Mouse (Mus musculus): ENCODE data around the gene Bcl3. TPM values are rescaled to one million over a fixed set of nuclear protein-coding genes. Genes with fewer than 3 reads are reported as not detected.

Gene Bcl3
- total and polyA plus RNA-seq, 2 experiments from 2014 or later, result 0.43 to 0.86 TPM

DNA sequence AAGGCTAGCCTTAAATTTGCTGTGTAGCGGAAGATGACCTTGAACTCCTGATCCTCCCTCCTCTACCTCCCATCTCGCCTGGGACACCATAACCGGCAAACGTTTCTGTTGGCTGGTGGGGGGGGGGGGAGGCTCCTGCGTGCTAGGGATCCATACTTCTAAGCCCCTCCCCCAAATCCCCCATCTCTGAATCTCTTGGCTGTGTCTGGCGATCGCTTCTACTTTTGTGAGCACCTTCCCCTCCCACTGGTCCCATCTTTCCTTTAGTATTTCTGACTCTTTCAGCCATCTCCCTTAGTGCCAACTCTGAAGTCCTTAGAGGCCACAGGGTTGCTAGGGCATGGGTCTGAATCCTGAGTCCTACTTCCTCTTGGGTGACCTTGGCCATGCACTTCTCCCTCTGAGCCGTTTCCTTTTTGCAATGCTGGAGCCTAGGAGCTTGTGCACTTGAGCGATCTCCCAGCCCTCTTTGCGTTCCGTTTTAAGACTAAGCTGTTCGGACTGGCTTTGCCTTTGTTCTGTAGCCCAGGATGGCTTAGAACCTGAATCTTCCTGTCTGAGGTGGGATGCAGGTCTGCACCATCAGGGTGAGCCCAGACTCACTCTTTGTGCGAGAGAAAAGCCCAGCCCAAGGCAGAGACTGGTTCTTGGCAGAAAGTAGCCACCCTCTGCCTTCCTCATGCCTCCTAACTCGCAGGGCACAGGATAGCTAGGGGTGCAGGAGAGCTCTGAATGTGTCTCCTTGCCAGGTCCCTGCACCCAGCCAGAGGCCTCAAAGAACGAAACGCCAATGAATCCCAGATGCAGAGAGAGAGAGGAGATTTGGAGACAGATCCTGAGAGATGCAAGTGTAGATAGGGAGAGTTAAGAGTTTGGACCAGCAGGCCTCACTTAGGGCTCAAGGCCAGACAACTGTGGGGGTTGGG is 949 bp upstream of the Bcl3 start:
- Histone ChIP-seq H3K4me1 (ENCODE audit: insufficient read depth) (no peaks in the 10 kb centered on the region), H3K4me3 (ENCODE audit: low read depth, low read length) (no peak overlapping the region), H3K27ac (ENCODE audit: low read depth, low read length) (no peak overlapping the region), H3K36me3 (ENCODE audit: insufficient read depth) (no peaks in the 10 kb centered on the region), H3K27me3 (ENCODE audit: insufficient read depth, low read length) (peaks cover 30% of the 10 kb centered on the region), H3K4me2 (ENCODE audit: low read depth) (no peak overlapping the region), H3K9ac (no peak overlapping the region), H3K9me3 (ENCODE audit: low read length) (no peaks in the 10 kb centered on the region)
- 27% methylated on average over 16 of the region's 16 CpGs for WGBS
- ATAC-seq (no peak), DNase-seq (no peak)
- no peak for TF ChIP-seq CTCF (IDR thresholded peaks at IDR 0.05; ENCODE audit: low read depth)

DNA sequence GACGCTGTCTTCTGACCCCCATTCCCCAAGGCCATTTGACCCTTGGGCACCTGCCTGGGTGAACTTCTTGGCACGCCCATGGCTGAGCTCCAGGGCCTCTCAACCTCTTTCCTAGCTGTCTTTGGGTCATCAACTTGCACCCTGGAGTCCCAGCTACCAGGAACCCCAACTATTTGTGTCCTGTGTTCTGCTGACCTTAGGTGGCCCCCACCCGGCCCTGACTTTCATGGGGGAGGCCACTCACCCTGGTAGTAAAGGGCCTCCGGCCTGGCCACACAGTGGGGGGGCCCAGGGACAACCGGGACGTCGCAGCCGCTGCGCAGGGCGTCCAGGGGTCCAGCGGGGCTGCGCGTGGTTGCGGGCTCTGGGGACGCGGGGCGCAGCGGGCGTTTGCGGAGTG is 377 bp downstream of the Bcl3 start:
- TF ChIP-seq CTCF (IDR thresholded peaks at IDR 0.05; ENCODE audit: low read depth), result no peak
- Histone ChIP-seq H3K9ac (peak overlapping the region; percentile 22; the same call in 1 of the 2 replicates), H3K27me3 (ENCODE audit: insufficient read depth, low read length) (peaks cover 32% of the 10 kb centered on the region), H3K36me3 (ENCODE audit: insufficient read depth) (no peaks in the 10 kb centered on the region), H3K4me3 (ENCODE audit: low read depth, low read length) (peak overlapping the region; percentile 9), H3K27ac (ENCODE audit: low read depth, low read length) (no peak overlapping the region), H3K9me3 (ENCODE audit: low read length) (no peaks in the 10 kb centered on the region), H3K4me1 (ENCODE audit: insufficient read depth) (no peaks in the 10 kb centered on the region), H3K4me2 (ENCODE audit: low read depth) (peak overlapping the region; percentile 42)
- WGBS, result 7% methylated on average over 20 of the region's 20 CpGs
- ATAC-seq (no peak), DNase-seq (no peak)

DNA sequence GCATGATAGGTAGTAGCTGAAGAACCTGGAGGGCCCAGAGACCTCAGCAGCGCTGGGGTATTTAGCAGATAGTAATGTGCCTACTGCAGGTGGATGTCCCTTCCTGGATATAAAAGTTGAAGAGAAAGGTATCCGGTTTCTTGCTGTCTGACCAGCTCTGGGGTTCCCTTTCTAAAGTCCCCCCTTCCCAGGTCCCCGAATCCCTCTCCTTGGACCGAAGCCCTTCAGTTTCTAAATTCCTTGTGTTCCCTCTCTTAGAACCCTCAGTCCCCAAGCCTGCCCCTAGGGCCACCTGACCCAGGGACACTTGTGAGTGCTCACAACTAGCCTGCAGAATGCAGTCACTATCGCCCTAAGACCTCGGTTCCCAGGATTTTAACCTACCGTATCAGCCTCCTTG is 937 bp downstream of the Bcl3 start:
- no peak overlapping the region for H3K27ac ChIP-seq (ENCODE audit: low read depth, low read length)
- WGBS, result 59% methylated on average over 7 of the region's 7 CpGs
- H3K9me3 ChIP-seq (ENCODE audit: low read length), result no peaks in the 10 kb centered on the region
- peaks cover 37% of the 10 kb centered on the region for H3K27me3 ChIP-seq (ENCODE audit: insufficient read depth, low read length)
- no peak overlapping the region for H3K9ac ChIP-seq
- no peaks in the 10 kb centered on the region for H3K36me3 ChIP-seq (ENCODE audit: insufficient read depth)
- DNase-seq (no peak), ATAC-seq (no peak)
- H3K4me1 ChIP-seq (ENCODE audit: insufficient read depth), result no peaks in the 10 kb centered on the region
- no peak overlapping the region for H3K4me2 ChIP-seq (ENCODE audit: low read depth)
- no peak for TF ChIP-seq CTCF (IDR thresholded peaks at IDR 0.05; ENCODE audit: low read depth)
- no peak overlapping the region for H3K4me3 ChIP-seq (ENCODE audit: low read depth, low read length)

DNA sequence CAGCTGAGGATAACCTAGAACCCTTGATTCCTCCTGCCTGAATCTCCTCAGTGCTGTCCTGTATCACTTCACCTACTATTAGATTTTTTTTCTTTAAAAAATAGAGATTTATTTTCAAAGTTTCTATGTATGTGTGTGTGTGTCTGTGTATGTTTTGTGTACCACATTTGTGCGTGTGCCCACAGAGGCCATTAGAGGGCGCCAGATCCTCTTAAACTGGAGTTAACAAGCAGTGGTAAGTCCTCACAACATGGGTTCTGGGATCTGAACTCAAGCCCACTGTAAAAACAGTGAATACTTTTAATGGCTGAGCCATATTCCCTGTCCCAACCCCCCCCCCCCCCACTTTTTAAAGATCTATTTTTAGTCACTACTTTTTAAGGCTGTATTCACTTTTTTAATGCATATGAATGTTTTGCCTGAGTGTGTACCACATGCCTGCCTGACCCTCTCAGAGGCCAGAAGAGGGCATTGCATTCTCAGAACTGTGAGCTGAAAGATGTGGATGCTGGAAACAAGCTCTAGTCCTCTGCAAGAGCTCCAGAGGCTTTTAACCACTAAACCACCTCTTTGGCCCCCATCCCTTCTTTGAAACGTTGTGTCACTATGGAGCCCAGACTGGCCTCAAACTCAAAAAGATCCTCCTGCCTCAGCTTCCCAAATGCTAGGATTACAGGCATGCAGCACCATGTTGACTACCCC is 2.1 kb downstream of the Bcl3 start:
- Histone ChIP-seq H3K9ac (no peak overlapping the region), H3K27me3 (ENCODE audit: insufficient read depth, low read length) (peaks cover 37% of the 10 kb centered on the region), H3K4me2 (ENCODE audit: low read depth) (no peak overlapping the region), H3K27ac (ENCODE audit: low read depth, low read length) (no peak overlapping the region), H3K36me3 (ENCODE audit: insufficient read depth) (no peaks in the 10 kb centered on the region), H3K4me3 (ENCODE audit: low read depth, low read length) (no peak overlapping the region), H3K4me1 (ENCODE audit: insufficient read depth) (no peaks in the 10 kb centered on the region), H3K9me3 (ENCODE audit: low read length) (no peaks in the 10 kb centered on the region)
- no peak for DNase-seq
- TF ChIP-seq CTCF (IDR thresholded peaks at IDR 0.05; ENCODE audit: low read depth), result no peak; the same call in 1 of the 2 replicates
- 70% methylated on average over 3 of the region's 3 CpGs for WGBS
- no peak for ATAC-seq

DNA sequence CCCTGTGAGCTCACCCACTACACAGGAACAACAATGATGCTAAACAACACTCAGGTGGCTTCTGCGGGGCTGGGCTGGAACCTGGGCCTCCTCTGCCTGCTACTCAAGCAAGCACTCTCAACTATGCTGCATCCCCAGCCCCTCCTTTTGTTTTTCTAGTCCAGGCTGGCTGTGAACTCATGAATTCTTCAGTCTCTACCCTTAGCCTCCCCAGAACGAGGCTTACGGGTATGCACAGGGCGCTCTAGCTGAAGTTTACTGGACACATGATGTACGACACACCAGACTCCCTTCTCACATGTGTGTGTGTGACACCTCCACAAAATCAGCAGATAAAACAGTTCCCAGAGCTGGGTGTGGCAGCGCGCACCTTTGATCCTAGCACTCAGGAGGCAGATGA is 3.7 kb downstream of the Bcl3 start:
- H3K4me1 ChIP-seq (ENCODE audit: insufficient read depth), result no peaks in the 10 kb centered on the region
- H3K4me3 ChIP-seq (ENCODE audit: low read depth, low read length), result no peak overlapping the region
- H3K9me3 ChIP-seq (ENCODE audit: low read length), result no peaks in the 10 kb centered on the region
- H3K4me2 ChIP-seq (ENCODE audit: low read depth), result no peak overlapping the region
- peaks cover 29% of the 10 kb centered on the region for H3K27me3 ChIP-seq (ENCODE audit: insufficient read depth, low read length)
- WGBS, result 85% methylated on average over 7 of the region's 7 CpGs
- H3K36me3 ChIP-seq (ENCODE audit: insufficient read depth), result no peaks in the 10 kb centered on the region
- H3K27ac ChIP-seq (ENCODE audit: low read depth, low read length), result no peak overlapping the region
- no peak overlapping the region for H3K9ac ChIP-seq
- ATAC-seq, result no peak
- DNase-seq, result no peak
- no peak for TF ChIP-seq CTCF (IDR thresholded peaks at IDR 0.05; ENCODE audit: low read depth)

DNA sequence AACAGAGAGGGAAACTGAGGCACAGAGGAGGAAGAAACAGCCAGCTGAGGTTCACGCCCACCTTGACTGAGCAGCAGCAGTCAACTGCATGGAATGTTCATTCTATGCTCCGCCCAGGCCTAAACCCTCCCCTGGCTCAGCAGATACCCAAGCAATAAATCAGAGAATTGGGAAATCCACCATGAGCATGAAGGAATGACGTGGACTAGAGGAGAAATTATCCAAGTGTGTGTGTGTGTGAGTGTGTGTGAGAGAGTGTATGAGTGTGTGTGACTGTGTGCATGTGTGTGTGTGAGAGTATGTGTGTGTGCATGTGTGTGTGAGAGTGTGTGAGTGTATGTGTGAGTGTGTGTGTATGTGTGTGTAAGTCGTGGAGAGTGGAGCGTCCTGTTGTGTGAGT is 4.1 kb downstream of the Bcl3 start:
- no peaks in the 10 kb centered on the region for H3K36me3 ChIP-seq (ENCODE audit: insufficient read depth)
- peaks cover 27% of the 10 kb centered on the region for H3K27me3 ChIP-seq (ENCODE audit: insufficient read depth, low read length)
- DNase-seq (no peak), ATAC-seq (no peak)
- H3K9me3 ChIP-seq (ENCODE audit: low read length), result no peaks in the 10 kb centered on the region
- H3K4me2 ChIP-seq (ENCODE audit: low read depth), result no peak overlapping the region
- H3K9ac ChIP-seq, result no peak overlapping the region
- WGBS, result 85% methylated on average over 5 of the region's 5 CpGs
- no peak overlapping the region for H3K4me3 ChIP-seq (ENCODE audit: low read depth, low read length)
- H3K4me1 ChIP-seq (ENCODE audit: insufficient read depth), result no peaks in the 10 kb centered on the region
- no peak for TF ChIP-seq CTCF (IDR thresholded peaks at IDR 0.05; ENCODE audit: low read depth)
- H3K27ac ChIP-seq (ENCODE audit: low read depth, low read length), result no peak overlapping the region

Measured in forebrain, postnatal 0 days (tissue).